Mouse (Mus musculus) gastrocnemius, adult 18-20 months (tissue): ENCODE measurements around the gene Sertad3. TPM values are rescaled to one million over a fixed set of nuclear protein-coding genes. Genes with fewer than 3 reads are reported as not detected.
A peak's percentile ranks its signal among the peaks of the same experiment; 100 is the strongest.

Experiments
- DNase-seq: peaks from one replicate; pipeline ENCODE4 v3.0.0; 2021; ENCODE audit warnings: low spot score
- long read RNA-seq, 2 experiments: library from polyadenylated mRNA; stranded (forward); transcript quantifications; one replicate each; pipeline ENCODE4 v2.0.0; 2021
- total RNA-seq, 2 experiments: library from RNA; stranded (reverse); gene quantifications; 2 replicates each; pipeline ENCODE4 v1.2.3; 2021

Gene Sertad3
- total RNA-seq: 1 to 10 TPM; 3.0 to 4.0 TPM
- long read RNA-seq, experiment 1: 0 reads
- long read RNA-seq, experiment 2, partial matches to known transcripts: 1 of 2 reads
- long read RNA-seq, experiment 2, other reads (novel, unspliced or antisense): 0 of 2 reads

GRCm38 (mm10) chr7:27473156-27473834, at the start of gene Sertad3:
TSS of gene Sertad3 (plus strand) at chr7:27473768.
- peak; percentile 100 for DNase-seq

DNA sequence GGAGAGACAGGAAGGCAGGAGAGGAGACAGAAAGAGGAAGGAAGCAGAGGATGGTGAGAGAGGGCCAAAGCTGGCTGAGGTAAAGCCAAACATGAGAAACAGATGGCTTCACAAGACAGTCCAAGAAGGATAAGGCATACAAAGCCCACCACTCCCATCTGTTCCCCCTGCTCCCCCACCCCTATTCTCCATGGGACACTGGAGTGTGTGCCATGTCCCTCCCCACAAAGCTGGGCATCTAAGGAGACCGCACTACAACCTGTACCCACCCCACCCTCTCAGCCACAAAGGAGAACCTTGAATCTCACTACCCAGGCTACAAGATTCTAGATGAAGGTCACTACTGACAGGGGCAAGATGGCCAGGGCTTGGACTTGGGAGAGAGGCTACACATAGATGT, 46.2 kb upstream of the Sertad3 start:
- DNase-seq: no peak

- no peak for DNase-seq
These were observed 45.6 kb upstream of the Sertad3 start for GRCm38 (mm10) chr7:27428002-27428401.

- DNase-seq: no peak
These were observed 44.4 kb upstream of the Sertad3 start for GRCm38 (mm10) chr7:27429135-27429534.

DNA sequence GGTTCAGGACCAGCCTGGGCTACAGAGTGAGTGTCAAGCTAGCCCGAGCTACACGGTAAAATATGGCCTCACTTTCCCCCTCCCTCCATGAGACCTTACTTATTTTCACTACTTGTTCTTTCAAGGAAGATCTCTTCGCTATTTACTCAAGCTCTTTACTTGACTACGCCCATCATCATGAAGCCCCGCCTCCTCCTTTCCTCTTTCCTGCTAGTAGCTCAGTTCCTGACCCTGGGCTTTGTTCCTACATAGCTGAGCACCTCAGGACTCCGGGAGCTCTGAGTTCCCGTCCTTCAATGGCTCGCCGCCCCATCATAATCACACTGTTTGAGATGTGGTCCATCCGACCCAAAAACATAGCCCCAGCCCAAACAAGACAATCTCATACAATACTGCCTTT, 40.2 kb upstream of the Sertad3 start:
- no peak for DNase-seq

DNA sequence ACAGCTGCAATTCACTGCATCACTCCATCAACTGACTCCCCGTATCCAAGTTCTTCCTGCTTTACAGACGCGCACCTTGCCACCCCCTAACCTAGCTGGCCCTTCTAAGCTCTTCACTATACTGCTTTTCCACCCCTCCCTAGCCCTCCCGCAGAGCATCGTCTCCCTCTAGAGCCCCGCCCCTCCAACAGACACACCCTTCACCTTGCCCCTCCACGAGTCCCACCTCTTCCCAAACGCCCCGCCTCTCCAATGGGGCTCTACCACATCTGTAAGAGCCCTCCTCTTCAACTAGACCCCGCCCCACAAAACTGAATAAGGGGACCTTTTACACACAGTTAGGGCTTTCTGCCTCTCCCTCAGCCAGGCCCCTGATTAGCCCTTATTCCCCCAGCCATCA, 39.8 kb upstream of the Sertad3 start:
- no peak for DNase-seq

GRCm38 (mm10) chr7:27437544-27437943, 36.0 kb upstream of the Sertad3 start:
- no peak for DNase-seq

DNA sequence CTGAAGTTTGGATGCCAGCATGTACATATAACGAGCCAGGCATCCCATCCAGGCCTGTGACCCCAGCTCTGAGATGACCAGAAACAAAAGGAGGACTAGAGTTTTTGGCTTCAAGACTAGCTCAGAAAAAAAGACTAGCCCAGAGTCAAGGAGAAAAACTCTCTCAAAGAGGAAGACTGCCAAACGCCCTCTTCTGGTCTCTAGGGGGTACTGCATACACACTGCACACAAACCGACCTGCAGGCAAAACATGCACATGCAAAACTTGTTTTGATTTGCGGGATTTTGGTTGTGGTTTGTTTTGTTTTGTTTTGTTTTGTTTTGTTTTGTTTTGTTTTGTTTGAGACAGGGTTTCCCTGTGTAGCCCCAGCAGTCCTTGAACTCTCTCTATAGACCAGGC, 33.6 kb upstream of the Sertad3 start:
- no peak for DNase-seq

GRCm38 (mm10) chr7:27446051-27446450, 27.5 kb upstream of the Sertad3 start:
- no peak for DNase-seq

- DNase-seq: peak; percentile 6
These were observed 26.8 kb upstream of the Sertad3 start for GRCm38 (mm10) chr7:27446521-27447418.

- peak; percentile 100 for DNase-seq
These were observed 25.9 kb upstream of the Sertad3 start, which contains the start of the genes Sptbn4 and Blvrb for GRCm38 (mm10) chr7:27447419-27448286. TSS of gene Sptbn4 (minus strand) at chr7:27447686. TSS of gene Blvrb (plus strand) at chr7:27447978.

GRCm38 (mm10) chr7:27448421-27449206, 25.0 kb upstream of the Sertad3 start:
- peak; percentile 35 for DNase-seq

- peak; percentile 71 for DNase-seq
These were observed 24.2 kb upstream of the Sertad3 start for GRCm38 (mm10) chr7:27449256-27449862.

DNA sequence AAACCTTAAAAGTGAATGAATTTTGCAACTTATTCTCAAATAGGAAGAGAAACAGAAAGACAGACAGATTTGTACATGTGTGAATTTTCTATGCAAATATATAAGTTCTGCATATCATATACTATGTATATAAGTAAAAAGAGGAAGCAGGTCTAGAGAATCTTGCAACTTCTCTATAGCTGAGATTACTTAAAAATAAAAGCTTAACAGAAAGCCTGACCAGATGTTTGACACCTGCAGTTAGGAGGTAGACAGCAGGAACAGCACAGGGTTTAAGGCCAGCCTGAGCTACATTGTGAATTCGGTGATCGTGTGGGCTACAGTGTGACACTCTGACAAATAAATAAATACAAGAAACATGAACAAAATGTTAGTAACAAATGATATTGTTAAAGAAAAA, 22.2 kb upstream of the Sertad3 start:
- no peak for DNase-seq

GRCm38 (mm10) chr7:27452206-27452770, 21.3 kb upstream of the Sertad3 start:
- no peak for DNase-seq

GRCm38 (mm10) chr7:27454461-27455121, 19.0 kb upstream of the Sertad3 start:
- no peak for DNase-seq

DNA sequence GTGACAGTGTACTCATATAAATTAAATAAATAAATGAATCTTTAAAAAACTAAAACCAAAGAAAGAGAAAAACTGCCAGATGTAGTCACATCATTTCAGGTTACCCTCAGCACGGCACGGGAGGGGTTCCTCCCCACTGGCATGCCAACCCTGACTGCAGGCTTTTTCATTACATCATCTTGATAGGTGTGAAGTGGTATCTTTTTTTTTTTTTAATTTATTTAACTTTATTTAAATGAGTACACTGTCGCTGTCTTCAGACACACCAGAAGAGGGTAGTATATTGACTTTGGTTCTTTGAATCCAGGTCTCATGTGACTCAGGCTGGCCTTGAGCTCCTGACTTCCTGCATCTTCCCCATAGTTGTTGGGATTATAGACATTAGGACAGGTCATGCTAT, 18.3 kb upstream of the Sertad3 start:
- no peak for DNase-seq

DNA sequence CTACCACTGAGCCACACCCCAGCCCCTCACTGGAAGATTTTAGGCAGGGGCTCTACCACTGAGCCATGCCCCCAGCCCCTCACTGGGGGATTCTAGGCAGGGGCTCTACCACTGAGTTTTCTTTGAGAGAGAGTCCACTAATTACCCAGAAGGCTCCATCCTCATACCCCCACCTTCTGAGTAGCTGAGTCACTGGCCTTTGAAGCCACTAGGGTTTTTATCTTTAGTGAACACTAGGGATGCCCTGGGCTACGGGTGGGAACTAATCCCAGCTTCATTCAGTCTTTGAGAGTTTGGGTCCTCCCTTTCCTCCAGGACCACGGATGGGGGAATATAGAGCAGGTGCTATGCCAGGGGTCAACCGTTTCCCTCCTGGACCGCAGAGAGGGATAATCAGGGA, 15.0 kb upstream of the Sertad3 start:
- DNase-seq: no peak

DNA sequence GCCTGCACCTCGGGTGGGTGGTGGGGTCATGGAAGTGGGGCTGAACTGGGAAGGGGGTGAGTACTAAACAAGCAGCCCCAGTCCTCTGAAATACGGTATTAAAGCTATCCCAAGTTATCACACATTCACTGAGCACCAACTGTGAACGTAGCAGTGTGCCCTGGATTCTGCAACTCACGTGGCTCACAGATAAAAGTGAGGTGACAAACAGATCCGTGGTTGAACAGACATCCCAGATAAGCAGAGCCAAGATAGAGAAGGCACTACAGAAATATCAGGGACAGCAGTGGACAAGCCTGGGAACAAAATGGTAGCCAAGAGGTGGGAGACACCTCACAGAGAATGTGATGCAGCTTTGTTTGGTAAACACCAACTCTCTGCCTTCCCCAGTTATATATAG, 13.9 kb upstream of the Sertad3 start:
- DNase-seq: no peak
